Mouse (Mus musculus) A20 (cell line): ENCODE data around the gene Akt3.
A peak's percentile ranks its signal among the peaks of the same experiment; 100 is the strongest.

ENCODE experiments used
- DNase-seq: peaks from one replicate; pipeline ENCODE4 v3.0.0-alpha.2; 2011; ENCODE audit warnings: low read depth, low spot score

Akt3 gene

GRCm38 (mm10) chr1:177188708-177189107 is 69.3 kb downstream of the Akt3 start:
- peak; percentile 78 for DNase-seq

GRCm38 (mm10) chr1:177186751-177187150 is 71.3 kb downstream of the Akt3 start:
- DNase-seq, result no peak

GRCm38 (mm10) chr1:177179635-177180034 is 78.4 kb downstream of the Akt3 start:
- DNase-seq, result peak; percentile 29

GRCm38 (mm10) chr1:177175436-177175835 is 82.6 kb downstream of the Akt3 start:
- no peak for DNase-seq

- no peak for DNase-seq
These were observed 86.7 kb downstream of the Akt3 start for GRCm38 (mm10) chr1:177171300-177171699.

GRCm38 (mm10) chr1:177165789-177166188 is 92.2 kb downstream of the Akt3 start:
- DNase-seq, result no peak

GRCm38 (mm10) chr1:177165336-177165735 is 92.7 kb downstream of the Akt3 start:
- no peak for DNase-seq

- peak; percentile 18 for DNase-seq
These were observed 107.5 kb downstream of the Akt3 start for GRCm38 (mm10) chr1:177150344-177151021.

GRCm38 (mm10) chr1:177148746-177149145 is 109.3 kb downstream of the Akt3 start:
- DNase-seq, result no peak

- DNase-seq, result no peak
These were observed 116.5 kb downstream of the Akt3 start for GRCm38 (mm10) chr1:177141468-177141867.

- DNase-seq, result no peak
These were observed 118.4 kb downstream of the Akt3 start for GRCm38 (mm10) chr1:177139652-177140051.

GRCm38 (mm10) chr1:177131458-177131857 is 126.5 kb downstream of the Akt3 start:
- DNase-seq, result no peak

- DNase-seq, result no peak
These were observed 131.3 kb downstream of the Akt3 start for GRCm38 (mm10) chr1:177126674-177127073.

GRCm38 (mm10) chr1:177110665-177111271 is 147.2 kb downstream of the Akt3 start:
- DNase-seq, result peak; percentile 66

GRCm38 (mm10) chr1:177090465-177090864 is 167.5 kb downstream of the Akt3 start:
- no peak for DNase-seq

- peak; percentile 70 for DNase-seq
These were observed 168.5 kb downstream of the Akt3 start for GRCm38 (mm10) chr1:177089515-177089914.

GRCm38 (mm10) chr1:177089048-177089447 is 169.0 kb downstream of the Akt3 start:
- no peak for DNase-seq

- no peak for DNase-seq
These were observed 175.9 kb downstream of the Akt3 start for GRCm38 (mm10) chr1:177081957-177082645.

GRCm38 (mm10) chr1:177069161-177069560 is 188.8 kb downstream of the Akt3 start:
- DNase-seq, result no peak

GRCm38 (mm10) chr1:177067123-177067646 is 190.8 kb downstream of the Akt3 start:
- DNase-seq, result no peak

- peak; percentile 65 for DNase-seq
These were observed 192.3 kb downstream of the Akt3 start for GRCm38 (mm10) chr1:177065732-177066131.

GRCm38 (mm10) chr1:177061761-177062160 is 196.2 kb downstream of the Akt3 start:
- DNase-seq, result no peak
